Mouse (Mus musculus): Measurements from ENCODE around the gene Tceanc2. TPM values are rescaled to one million over a fixed set of nuclear protein-coding genes. Genes with fewer than 3 reads are reported as not detected.
A peak's percentile ranks its signal among the peaks of the same experiment; 100 is the strongest.

The Tceanc2 gene
- total and polyA plus RNA-seq, 3 experiments, result 16.5 to 34.8 (median 24.8) TPM

DNA sequence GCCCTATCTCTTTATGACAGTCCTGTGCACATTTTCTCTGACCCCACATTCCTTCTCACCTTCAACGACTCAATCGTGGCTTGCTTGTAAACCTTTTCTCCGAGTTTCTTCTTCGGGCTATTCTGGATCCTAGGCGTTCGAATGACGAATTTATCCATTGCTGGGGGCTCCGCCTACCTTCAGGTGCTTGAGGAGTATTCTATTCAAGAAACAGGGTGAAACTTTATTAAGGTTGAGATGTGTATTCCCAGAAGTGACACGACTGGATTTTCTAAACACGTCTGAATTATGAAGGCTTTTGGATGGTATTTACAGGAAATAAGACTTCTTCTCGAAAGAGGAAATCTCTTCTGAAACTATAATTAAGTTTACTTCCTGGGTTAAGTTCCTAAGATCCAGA, 1.4 kb downstream of the Tceanc2 start:
- Histone ChIP-seq H3K9ac (ENCODE audit: insufficient read depth, low read depth) (peak overlapping the region; percentile 64), H3K27me3 (replicated peaks) (no peaks in the 10 kb centered on the region), H3K4me2 (ENCODE audit: insufficient read depth, low read depth, poor library complexity, severe bottlenecking) (peak overlapping the region; percentile 93), H3K9me3 (replicated peaks; ENCODE audit: low read length) (no peaks in the 10 kb centered on the region), H3K4me3 (replicated peaks in 1 of 3; ENCODE audit: low read depth in 2 of 3, low read length in 2 of 3, poor library complexity in 1 of 3) (peak overlapping the region; percentile 93 to 100 (median 98)), H3K27ac (ENCODE audit: insufficient read depth, low read depth) (no peak overlapping the region), H3K36me3 (replicated peaks in 1 of 2; ENCODE audit: control insufficient read depth in 1 of 2, insufficient read depth in 1 of 2, low read length in 1 of 2) (peaks cover 19 to 39% of the 10 kb centered on the region in 2 experiments), H3K79me2 (replicated peaks; ENCODE audit: control insufficient read depth, extremely low read depth, insufficient read depth, poor library complexity, severe bottlenecking) (peaks cover 43% of the 10 kb centered on the region), H3K4me1 (ENCODE audit: control insufficient read depth in 1 of 2, insufficient read depth in 2 of 2) (peaks cover 3 to 56% of the 10 kb centered on the region in 2 experiments)
- TF ChIP-seq MYC (IDR thresholded peaks at IDR 0.05; ENCODE audit: low read depth, low read length), result no peak
- TF ChIP-seq PAX5 (IDR thresholded peaks at IDR 0.05; ENCODE audit: low read length), result no peak
- no peak for TF ChIP-seq GABPA (IDR thresholded peaks at IDR 0.05; ENCODE audit: insufficient replicate concordance, low read depth, low read length)
- TF ChIP-seq E2F4 (IDR thresholded peaks at IDR 0.05; ENCODE audit: insufficient replicate concordance, low read depth, low read length), result no peak
- no peak for TF ChIP-seq NELFE (IDR thresholded peaks at IDR 0.05; ENCODE audit: low read depth, low read length)
- no peak for TF ChIP-seq ZNF384 (IDR thresholded peaks at IDR 0.05; ENCODE audit: low read depth, low read length)
- no peak for TF ChIP-seq BHLHE40 (IDR thresholded peaks at IDR 0.05; ENCODE audit: low read depth, low read length)
- TF ChIP-seq JUN (IDR thresholded peaks at IDR 0.05; ENCODE audit: insufficient read depth, low read depth, low read length), result no peak
- no peak for TF ChIP-seq POLR2AphosphoS2 (IDR thresholded peaks at IDR 0.05; ENCODE audit: low read depth, low read length)
- no peak for TF ChIP-seq USF1 (IDR thresholded peaks at IDR 0.05; ENCODE audit: low read depth, low read length)
- TF ChIP-seq IRF4 (IDR thresholded peaks at IDR 0.05; ENCODE audit: low read depth, low read length), result no peak
- no peak for TF ChIP-seq ELF1 (IDR thresholded peaks at IDR 0.05; ENCODE audit: low read depth, low read length)
- no peak for TF ChIP-seq TCF12 (IDR thresholded peaks at IDR 0.05; ENCODE audit: low read depth, low read length)
- TF ChIP-seq SIN3A (IDR thresholded peaks at IDR 0.05; ENCODE audit: low read length), result no peak
- no peak for TF ChIP-seq KAT2A (IDR thresholded peaks at IDR 0.05; ENCODE audit: insufficient replicate concordance, low read length)
- dilution Hi-C loops (cut with MboI; ENCODE audit: extremely low pct_ligation_motif_present, extremely low pct_unique_long_range_greater_than_20kb, low sequenced_read_pairs) (no loop called here), in situ Hi-C loops (cut with MboI; ENCODE audit: low pct_ligation_motif_present, low pct_unique_long_range_greater_than_20kb, low sequenced_read_pairs) (no loop called here)
- DNase-seq (ENCODE audit: extremely low read depth), result peak; percentile 17

- H3K4me3 ChIP-seq (replicated peaks in 1 of 3; ENCODE audit: low read depth in 2 of 3, low read length in 2 of 3, poor library complexity in 1 of 3), result no peak overlapping the region
- H3K36me3 ChIP-seq (replicated peaks in 1 of 2; ENCODE audit: control insufficient read depth in 1 of 2, insufficient read depth in 1 of 2, low read length in 1 of 2), result peaks cover 36 to 77% of the 10 kb centered on the region in 2 experiments
- H3K27ac ChIP-seq (ENCODE audit: insufficient read depth, low read depth), result no peak overlapping the region
- H3K79me2 ChIP-seq (replicated peaks; ENCODE audit: control insufficient read depth, extremely low read depth, insufficient read depth, poor library complexity, severe bottlenecking), result no peaks in the 10 kb centered on the region
- dilution Hi-C loops (cut with MboI; ENCODE audit: extremely low pct_ligation_motif_present, extremely low pct_unique_long_range_greater_than_20kb, low sequenced_read_pairs) (no loop called here), in situ Hi-C loops (cut with MboI; ENCODE audit: low pct_ligation_motif_present, low pct_unique_long_range_greater_than_20kb, low sequenced_read_pairs) (loop anchor here (10.0 to 25.0 kb wide), 2 partner anchors 333 to 530 kb away; no protein-coding TSS in a partner anchor)
- H3K4me1 ChIP-seq (ENCODE audit: control insufficient read depth in 1 of 2, insufficient read depth in 2 of 2), result peaks cover 0 to 4% of the 10 kb centered on the region in 2 experiments; a peak in 1 of 4 replicates
- TF ChIP-seq SIN3A (IDR thresholded peaks at IDR 0.05; ENCODE audit: low read length), result no peak
- TF ChIP-seq UBTF (IDR thresholded peaks at IDR 0.05; ENCODE audit: low read depth, low read length), result no peak
- TF ChIP-seq MAFK (IDR thresholded peaks at IDR 0.05; ENCODE audit: insufficient replicate concordance, low read length), result no peak
- H3K4me2 ChIP-seq (ENCODE audit: insufficient read depth, low read depth, poor library complexity, severe bottlenecking), result no peak overlapping the region
- DNase-seq (ENCODE audit: extremely low read depth), result no peak
- no peaks in the 10 kb centered on the region for H3K9me3 ChIP-seq (replicated peaks; ENCODE audit: low read length)
- H3K27me3 ChIP-seq (replicated peaks), result no peaks in the 10 kb centered on the region
- no peak overlapping the region for H3K9ac ChIP-seq (ENCODE audit: insufficient read depth, low read depth)
Observed at GRCm38 (mm10) chr4:107167798-107168197, 11.1 kb downstream of the Tceanc2 start.

Measured in CH12.LX (cell line).